Mouse (Mus musculus) retina, postnatal 7 days (tissue): ENCODE measurements around the gene Map3k6.

Experiments
- DNase-seq: peaks from one replicate; pipeline ENCODE4 v3.0.0-alpha.2; 2012; ENCODE audit warnings: low read depth, low spot score

The Map3k6 gene

DNA sequence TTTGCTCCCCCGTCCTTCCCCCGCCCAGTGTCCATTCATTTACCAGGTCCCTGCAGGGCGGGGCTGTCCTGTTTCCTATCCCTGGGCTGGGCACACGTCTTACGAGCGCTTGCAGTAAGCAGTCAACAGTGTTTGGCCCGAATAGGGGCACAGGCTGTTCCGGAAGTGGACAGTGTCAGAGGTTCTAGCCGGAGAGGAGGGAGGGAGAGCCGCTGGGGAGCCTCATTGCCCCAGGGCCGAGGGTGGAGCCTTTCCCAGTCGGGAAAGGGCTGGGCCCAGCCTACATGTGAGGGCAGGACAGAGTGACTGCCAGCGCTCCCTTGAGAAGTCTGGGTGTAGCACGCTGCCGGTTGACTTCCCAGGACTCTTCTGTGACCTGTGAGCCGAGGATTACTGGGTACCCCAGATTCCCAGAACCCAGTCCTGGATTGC is at the start of gene Map3k6:
Map3k6 (plus strand) TSS at position 329 of the 432 bp plus-strand sequence.
- no peak for DNase-seq

DNA sequence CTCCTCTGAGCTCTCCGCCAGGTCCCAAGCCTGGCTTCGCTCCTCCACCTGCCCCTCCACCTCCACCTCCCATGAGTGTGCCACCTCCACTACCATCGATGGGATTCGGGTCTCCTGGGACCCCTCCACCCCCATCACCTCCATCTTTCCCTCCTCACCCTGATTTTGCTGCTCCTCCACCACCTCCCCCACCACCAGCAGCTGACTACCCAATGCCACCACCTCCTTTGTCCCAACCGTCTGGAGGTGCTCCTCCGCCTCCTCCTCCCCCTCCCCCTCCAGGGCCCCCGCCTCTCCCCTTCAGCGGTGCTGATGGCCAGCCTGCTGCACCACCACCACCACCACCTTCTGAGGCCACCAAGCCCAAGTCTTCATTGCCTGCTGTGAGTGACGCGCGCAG is 46.1 kb upstream of the Map3k6 start:
- no peak for DNase-seq

DNA sequence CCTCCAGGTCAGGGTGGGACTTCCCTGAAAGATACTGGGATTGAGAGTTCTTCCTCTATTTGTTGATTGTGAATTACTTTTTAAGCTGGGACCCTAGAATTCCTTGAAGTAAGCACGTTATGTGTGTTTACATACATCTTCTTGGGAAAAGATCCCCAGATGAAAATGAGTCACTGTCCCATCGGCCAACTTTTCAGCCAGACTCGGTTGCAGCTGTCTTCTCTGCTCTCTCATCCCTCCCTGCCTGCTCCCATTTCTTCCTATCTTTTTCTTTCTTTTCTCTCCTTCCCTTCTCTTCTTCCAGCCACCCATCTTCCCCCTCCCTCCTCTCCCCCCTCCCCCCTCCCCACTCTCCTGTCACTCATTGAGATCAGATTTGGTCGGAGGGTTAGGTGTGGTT is 45.6 kb upstream of the Map3k6 start:
- no peak for DNase-seq

DNA sequence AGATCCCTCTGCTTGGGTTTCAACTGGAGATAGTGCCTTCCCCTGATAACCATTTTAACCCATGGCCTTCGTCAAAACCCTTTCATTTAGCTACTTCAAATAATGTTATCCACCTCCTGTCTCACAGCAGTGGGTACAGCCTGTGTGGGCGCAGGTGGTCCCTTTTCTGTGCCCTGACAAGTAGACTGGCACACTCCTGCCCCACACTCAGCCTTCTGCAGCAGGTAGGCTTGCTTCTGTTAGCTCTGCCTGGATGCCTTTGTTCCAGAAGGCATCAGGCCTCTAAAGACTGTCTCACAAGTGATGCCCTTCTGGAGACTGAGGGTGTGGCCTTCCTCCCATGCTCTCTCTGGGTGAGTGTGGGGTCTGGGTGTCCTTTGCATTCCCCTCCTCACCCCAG is 44.5 kb upstream of the Map3k6 start:
- DNase-seq = no peak

GRCm38 (mm10) chr4:133196852-133197251 is 43.8 kb upstream of the Map3k6 start:
- no peak for DNase-seq

GRCm38 (mm10) chr4:133197355-133197754 is 43.3 kb upstream of the Map3k6 start:
- no peak for DNase-seq

GRCm38 (mm10) chr4:133197801-133198286 is 42.8 kb upstream of the Map3k6 start:
- no peak for DNase-seq

- no peak for DNase-seq
These were observed 42.1 kb upstream of the Map3k6 start for GRCm38 (mm10) chr4:133198337-133199180.

DNA sequence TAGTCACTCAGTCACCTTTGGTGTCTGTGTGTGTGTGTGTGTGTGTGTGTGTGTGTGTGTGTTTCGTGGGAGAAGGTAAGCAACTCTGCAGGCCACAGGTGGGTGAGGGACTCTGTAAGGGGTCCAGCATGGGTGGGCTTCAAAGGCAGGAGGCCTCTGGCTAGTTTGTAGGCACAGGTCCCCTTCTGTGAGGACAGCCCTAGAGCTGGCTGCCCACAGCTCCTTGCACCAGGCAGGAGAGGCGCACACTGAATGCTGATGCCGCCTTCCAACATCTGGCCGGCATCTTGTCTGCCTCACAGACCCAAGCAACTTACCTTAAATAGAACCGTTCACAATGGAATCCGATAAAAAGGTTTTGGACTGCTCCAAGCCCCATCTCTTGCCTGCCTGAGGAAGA is 40.9 kb upstream of the Map3k6 start:
- DNase-seq = no peak

DNA sequence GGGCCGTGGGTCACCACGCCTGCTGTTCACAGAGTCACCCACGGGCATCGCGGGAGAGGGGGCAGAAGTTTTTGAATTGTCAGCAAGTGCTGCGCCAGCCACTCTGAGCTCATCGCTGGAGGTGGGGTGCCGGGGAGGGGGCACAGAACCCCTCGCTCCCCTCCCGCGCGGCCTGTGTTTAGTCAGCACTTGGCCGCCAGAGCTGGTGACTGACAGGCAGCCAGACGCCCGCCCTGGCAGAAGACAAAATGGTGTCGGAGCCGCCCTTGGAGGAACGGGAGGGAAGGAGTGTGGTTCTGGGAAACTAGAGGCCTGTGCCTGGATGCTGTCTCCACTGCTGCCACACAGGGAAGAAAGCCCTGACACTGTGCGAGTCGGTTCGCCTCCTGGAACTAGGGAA is 40.3 kb upstream of the Map3k6 start:
- no peak for DNase-seq

- no peak for DNase-seq
These were observed 39.4 kb upstream of the Map3k6 start for GRCm38 (mm10) chr4:133201006-133201771.

DNA sequence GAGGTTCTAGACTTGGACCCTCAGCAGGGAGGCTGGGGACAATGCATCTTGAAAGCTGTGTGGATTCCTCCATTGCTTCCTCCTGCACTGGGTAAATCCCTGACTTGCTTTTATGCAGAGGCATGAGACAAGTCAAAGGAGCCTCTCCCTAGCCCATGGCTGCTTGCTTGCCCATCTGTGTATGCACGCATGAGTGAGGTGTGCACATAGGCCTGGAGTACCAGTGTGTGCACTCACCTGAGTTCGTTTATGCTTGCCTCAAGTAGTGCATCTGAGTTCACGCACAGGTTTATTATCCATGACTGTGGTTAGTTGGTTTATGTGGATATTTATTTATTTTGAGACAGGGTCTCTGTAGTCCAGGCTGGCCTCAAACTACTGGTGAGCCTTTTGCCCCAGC is 38.4 kb upstream of the Map3k6 start:
- DNase-seq = no peak

DNA sequence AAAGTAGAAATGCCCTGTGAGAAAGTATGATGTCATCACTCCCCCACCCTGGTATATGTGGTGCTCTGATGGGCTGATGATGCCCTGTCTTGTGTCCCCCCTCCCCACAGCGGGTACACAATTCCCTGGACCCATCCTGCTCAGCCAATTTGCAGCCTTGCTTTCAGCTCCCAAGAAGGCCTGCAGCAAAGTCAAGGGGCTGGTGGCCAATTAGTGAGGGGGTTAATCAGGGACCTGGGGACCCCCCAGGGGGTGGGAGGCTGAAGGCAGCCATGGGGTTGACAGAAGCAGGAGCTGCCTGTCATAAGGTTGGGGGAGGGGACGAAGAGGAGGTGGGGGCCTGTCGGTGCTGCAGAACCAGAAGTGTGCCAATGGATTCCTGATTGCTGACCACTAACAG is 37.0 kb upstream of the Map3k6 start:
- DNase-seq = no peak

GRCm38 (mm10) chr4:133204379-133204778 is 36.2 kb upstream of the Map3k6 start:
- DNase-seq = no peak

DNA sequence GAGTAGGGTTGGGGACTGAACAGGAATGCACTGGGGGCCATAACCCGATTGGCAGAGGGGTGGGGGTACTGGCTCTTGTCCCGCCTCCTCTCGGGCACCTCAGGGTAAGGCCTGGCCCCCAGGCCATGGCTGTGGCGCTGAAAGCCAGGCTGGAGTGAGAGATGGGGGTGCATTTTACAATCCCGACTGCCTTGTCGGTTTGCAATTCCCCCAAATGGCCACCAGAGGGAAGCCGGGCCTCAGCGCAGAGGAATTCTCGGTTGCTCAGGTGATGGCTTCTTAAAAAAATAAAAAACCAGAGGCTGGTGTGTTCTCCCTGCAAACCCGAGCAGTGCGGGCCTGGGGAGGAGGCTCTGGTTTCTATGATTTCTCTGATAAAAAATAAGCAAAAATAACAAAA is 31.3 kb upstream of the Map3k6 start:
- peak; percentile 53 for DNase-seq

DNA sequence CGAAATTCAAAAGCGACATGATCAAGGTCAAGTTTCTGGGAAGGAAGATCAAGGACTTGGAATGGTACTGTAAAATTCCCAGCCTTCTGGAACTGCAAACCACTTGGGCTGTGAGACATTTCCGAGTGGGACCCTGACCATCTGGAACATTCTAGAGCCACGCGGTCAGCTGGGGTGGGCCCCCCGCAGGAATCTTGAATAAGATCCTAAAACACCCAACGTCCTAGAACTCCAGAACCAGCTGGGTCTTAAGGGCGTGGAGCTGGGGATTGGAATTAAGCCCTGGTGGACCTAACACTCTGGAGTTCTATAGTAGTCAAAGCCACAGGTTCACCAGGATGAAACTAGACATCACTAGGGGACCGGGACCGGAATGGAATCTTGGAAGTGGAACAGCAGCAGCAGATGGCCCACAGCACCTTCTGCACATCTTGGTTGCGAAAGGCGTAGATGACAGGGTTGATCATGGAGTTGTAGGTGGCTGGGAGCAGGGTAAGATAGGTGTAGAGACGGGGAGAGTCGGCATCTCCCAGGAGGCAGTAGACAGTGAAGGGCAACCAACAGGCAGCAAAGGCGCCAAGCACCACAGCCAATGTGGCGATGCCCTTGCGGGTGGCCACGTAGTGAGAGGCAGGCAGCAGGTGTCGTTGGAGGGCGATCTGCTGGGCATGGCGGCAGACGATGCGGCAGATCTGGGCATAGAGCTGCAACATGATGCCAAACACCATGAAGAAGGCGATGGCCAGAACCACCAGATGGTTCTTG is 30.4 kb upstream of the Map3k6 start:
- no peak for DNase-seq

DNA sequence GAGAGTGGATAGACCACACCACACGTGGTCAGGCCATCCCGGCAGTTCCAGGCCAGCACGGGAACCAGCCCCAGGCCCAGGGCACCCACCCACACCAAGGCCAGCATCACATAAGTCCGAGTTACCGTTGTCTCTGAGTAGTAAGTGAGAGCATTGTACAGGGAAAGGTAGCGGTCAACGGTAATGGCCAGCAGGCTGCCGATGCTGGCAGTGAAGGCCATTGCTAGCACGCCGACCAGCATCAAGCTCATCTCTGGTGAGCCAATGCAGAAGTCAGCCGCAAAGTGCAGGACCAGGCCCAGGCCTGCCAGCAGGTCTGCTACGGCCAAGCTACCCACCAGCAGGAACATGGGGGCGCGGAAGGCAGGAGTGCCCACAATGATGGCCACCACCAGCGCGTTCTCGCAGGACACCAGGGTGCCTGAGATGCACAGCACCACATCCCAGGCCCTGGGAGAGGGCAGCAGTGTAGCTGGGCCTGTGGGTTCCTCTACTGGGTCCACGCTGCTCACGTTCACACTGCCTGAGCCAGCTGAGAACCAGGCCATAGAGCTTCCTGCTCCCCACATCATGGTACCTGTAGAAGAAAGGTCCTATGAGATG is 29.7 kb upstream of the Map3k6 start:
- no peak for DNase-seq

DNA sequence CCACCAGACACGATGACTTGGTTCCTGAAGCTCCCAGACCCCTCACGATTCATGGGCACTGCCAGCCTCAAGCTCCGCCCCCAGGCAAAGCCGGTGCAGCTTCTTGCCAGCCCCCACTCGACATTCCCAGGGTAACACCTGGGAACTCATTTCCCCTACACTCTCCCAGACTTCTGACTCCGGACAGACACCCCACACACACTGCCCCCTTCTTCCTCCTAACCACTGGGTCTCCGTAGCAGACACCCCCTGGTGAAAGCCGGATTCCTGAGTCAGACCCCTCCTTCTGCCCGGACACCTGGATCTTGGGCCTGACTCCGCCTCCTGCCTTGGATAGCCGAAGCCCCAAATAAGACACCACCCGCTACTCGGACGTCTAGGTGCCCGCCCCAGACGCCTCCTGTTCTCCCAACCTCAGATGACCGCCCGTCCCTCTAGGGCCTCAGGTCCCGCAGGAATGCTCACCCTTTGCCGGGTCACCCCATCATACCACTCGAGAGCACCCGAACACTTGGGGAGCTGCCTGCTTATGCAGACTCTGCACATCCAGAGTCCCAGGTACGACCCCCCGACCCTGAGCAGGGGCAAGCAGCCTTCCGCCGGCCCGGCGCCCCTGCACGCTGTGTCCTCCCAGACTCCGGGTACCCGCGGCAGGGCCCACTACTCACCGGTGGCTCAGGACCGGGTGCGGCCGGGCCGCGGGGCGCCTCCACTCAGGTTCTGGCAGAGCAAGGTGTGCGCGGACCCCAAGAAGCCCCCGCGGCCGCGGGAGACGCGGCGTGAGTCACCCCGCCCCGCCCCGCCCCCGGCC is 28.7 kb upstream of the Map3k6 start, which contains the start of the genes Cd164l2 and Gpr3:
Cd164l2 (plus strand) TSS at position 381 of the 811 bp plus-strand sequence.
Gpr3 (minus strand) TSS at position 786 of the 811 bp plus-strand sequence.
- no peak for DNase-seq

DNA sequence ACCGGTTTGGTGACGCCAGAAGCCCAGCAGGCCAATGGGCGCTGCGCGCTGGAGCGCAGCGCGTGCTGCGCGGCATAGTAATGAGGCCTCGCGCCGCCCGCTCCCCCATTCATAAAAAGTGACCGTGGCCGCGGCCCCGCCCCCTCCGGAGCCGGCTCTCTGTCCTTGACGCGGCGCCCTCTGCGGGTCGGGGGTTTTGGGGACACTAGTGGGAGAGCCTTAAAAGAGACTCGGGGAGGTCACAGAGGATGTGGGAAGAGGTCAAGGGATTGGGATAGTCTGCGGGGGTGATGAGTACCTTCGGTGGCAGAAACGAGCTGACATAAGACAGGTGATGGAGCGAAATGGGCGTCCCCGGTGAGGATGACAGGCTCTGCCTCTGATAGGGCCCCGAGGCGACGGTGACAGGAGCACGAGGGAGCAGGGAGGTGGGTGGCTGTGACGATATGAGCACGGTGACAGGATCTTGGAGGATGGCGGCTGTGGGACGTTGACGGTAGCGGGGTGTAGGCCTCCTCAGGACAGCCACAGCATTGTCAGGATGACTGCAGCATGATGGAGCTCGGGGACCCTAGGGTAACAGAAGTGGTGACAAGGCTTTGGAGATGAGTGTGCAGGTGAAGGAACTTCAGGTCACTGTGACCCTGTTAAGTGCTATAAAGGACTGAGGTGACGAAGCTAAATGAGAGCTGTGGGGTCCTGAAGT is 27.9 kb upstream of the Map3k6 start:
- DNase-seq = peak; percentile 67

- DNase-seq = no peak
These were observed 27.4 kb upstream of the Map3k6 start for GRCm38 (mm10) chr4:133213268-133213590.
